Mouse (Mus musculus): Measurements from ENCODE around the gene Eif4g1. TPM values are rescaled to one million over a fixed set of nuclear protein-coding genes. Genes with fewer than 3 reads are reported as not detected.

Gene Eif4g1
- polyA plus RNA-seq, 1 experiment from 2014 or later: 137 TPM

- peaks cover 38% of the 10 kb centered on the region for H3K4me1 ChIP-seq
- no peak overlapping the region for H3K9ac ChIP-seq (replicated peaks)
- H3K9me3 ChIP-seq: no peaks in the 10 kb centered on the region
- ATAC-seq (replicated peaks): no peak
- H3K27me3 ChIP-seq: no peaks in the 10 kb centered on the region
- H3K36me3 ChIP-seq: peaks cover 31% of the 10 kb centered on the region
- H3K27ac ChIP-seq (replicated peaks): no peak overlapping the region
- WGBS: 78% methylated on average over 5 of the region's 5 CpGs
- H3K4me2 ChIP-seq (replicated peaks): no peak overlapping the region
- no peak overlapping the region for H3K4me3 ChIP-seq
Measured at GRCm38 (mm10) chr16:20699266-20699665, 31.2 kb downstream of the Eif4g1 start.

- WGBS: 43% methylated on average over 5 of the region's 5 CpGs
- H3K36me3 ChIP-seq: peaks cover 31% of the 10 kb centered on the region
- H3K9ac ChIP-seq (replicated peaks): no peak overlapping the region
- no peak overlapping the region for H3K4me3 ChIP-seq
- peaks cover 31% of the 10 kb centered on the region for H3K4me1 ChIP-seq
- ATAC-seq (replicated peaks): no peak
- H3K27me3 ChIP-seq: no peaks in the 10 kb centered on the region
- H3K4me2 ChIP-seq (replicated peaks): no peak overlapping the region
- H3K27ac ChIP-seq (replicated peaks): no peak overlapping the region
- H3K9me3 ChIP-seq: no peaks in the 10 kb centered on the region
Measured at GRCm38 (mm10) chr16:20700036-20700435, 31.9 kb downstream of the Eif4g1 start.

DNA sequence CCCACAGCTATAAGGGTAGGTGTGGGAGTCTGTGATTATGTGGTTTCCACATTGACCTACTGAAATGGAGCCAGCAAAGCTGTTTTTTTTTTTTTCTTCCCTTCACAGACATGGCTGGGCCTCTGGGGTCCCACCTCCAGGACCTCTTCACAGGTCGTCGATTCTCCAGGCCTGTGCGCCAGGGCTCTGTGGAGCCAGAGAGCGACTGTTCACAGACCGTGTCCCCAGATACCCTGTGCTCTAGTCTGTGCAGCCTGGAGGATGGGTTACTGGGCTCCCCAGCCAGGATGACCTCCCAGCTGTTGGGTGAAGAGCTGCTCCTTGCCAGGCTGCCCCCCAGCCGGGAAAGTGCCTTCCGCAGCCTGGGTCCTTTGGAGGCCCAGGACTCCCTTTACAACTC is 33.2 kb downstream of the Eif4g1 start:
- 48% methylated on average over 7 of the region's 7 CpGs for WGBS
- ATAC-seq (replicated peaks): 0 out of 2 replicates have a peak, but pooled peaks have one; percentile 15
- peaks cover 19% of the 10 kb centered on the region for H3K4me1 ChIP-seq
- no peak overlapping the region for H3K4me3 ChIP-seq
- no peak overlapping the region for H3K9ac ChIP-seq (replicated peaks)
- no peak overlapping the region for H3K4me2 ChIP-seq (replicated peaks)
- peaks cover 31% of the 10 kb centered on the region for H3K36me3 ChIP-seq
- peak overlapping the region; percentile 45; the same call in 1 of the 2 replicates for H3K27ac ChIP-seq (replicated peaks)
- no peaks in the 10 kb centered on the region for H3K27me3 ChIP-seq
- no peaks in the 10 kb centered on the region for H3K9me3 ChIP-seq

DNA sequence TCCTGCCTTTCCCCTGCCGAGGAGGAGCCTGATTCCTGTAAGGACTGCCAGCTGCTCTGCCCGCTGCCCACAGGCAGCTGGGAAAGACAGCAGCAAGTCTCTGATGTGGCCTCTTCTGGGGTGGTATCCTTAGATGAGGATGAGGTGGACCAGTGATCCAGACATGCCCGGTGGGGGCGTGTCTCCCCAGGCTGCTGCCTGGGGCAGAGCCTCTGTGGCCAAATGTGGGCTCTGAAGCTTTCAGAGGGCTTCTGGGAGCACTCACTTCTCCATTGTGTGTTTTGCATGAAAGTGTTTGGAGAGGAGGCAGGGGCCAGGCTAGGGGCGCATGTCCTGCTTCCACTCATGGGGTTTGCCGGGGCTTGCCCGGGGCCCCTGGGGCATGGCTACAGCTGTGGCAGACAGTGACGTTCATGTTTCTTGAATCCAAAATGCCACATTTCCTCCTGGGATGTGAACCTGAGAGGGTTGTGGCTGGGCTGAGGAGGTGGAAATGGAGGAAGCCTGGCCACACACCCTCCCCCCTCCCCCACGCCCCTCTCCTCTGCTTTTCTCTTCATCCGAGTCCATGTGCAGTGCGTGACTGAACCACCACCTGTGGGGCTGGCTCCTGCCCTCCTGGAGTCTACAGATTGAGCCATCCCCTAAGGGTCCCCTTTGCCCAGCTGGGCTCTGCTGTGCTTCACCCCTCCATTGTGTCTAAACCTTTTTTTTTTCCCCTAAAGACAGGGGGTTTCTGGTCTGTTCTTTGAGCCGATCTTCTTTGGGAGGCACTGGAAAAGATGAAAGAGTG is 33.8 kb downstream of the Eif4g1 start:
- H3K4me2 ChIP-seq (replicated peaks): no peak overlapping the region
- peak overlapping the region; percentile 45; the same call in 1 of the 2 replicates for H3K27ac ChIP-seq (replicated peaks)
- H3K4me3 ChIP-seq: no peak overlapping the region
- H3K4me1 ChIP-seq: peaks cover 17% of the 10 kb centered on the region
- peaks cover 33% of the 10 kb centered on the region for H3K36me3 ChIP-seq
- H3K9me3 ChIP-seq: no peaks in the 10 kb centered on the region
- H3K27me3 ChIP-seq: no peaks in the 10 kb centered on the region
- H3K9ac ChIP-seq (replicated peaks): peak overlapping the region; percentile 11; the same call in 1 of the 2 replicates
- 16% methylated on average over 12 of the region's 12 CpGs for WGBS
- peak; percentile 26; the same call in 1 of the 2 replicates for ATAC-seq (replicated peaks)

DNA sequence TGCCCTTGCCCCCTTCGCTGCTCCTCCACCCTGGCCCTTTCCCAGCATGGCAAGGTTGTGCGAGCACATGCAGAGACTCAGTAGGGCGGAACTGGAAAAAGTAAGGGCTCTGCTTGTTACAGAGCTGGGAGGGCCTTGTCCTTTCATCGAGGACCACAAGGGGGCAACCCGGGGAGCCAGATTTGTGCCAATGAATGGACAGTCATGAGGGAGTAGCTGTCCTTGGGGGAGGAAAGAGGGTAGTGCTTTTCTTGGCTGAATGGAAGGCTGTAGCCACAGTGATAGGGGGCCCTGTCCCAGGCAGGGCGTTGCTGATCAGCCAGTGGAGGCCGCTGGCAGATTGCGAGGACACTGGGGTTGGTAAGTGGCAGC is 34.4 kb downstream of the Eif4g1 start:
- no peaks in the 10 kb centered on the region for H3K27me3 ChIP-seq
- H3K4me1 ChIP-seq: peaks cover 17% of the 10 kb centered on the region
- H3K9me3 ChIP-seq: no peaks in the 10 kb centered on the region
- 5% methylated on average over 8 of the region's 8 CpGs for WGBS
- peak; percentile 30 for ATAC-seq (replicated peaks)
- H3K4me3 ChIP-seq: no peak overlapping the region
- peak overlapping the region; percentile 11; the same call in 1 of the 2 replicates for H3K9ac ChIP-seq (replicated peaks)
- no peak overlapping the region for H3K4me2 ChIP-seq (replicated peaks)
- H3K27ac ChIP-seq (replicated peaks): 0 out of 2 replicates have a peak overlapping the region, but pooled peaks have one; percentile 45
- peaks cover 36% of the 10 kb centered on the region for H3K36me3 ChIP-seq

- no peak overlapping the region for H3K27ac ChIP-seq (replicated peaks)
- WGBS: 94% methylated on average over 10 of the region's 10 CpGs
- H3K4me2 ChIP-seq (replicated peaks): no peak overlapping the region
- no peak overlapping the region for H3K4me3 ChIP-seq
- H3K36me3 ChIP-seq: peaks cover 39% of the 10 kb centered on the region
- H3K27me3 ChIP-seq: no peaks in the 10 kb centered on the region
- H3K9ac ChIP-seq (replicated peaks): no peak overlapping the region
- no peak for ATAC-seq (replicated peaks)
- peaks cover 17% of the 10 kb centered on the region for H3K4me1 ChIP-seq
- no peaks in the 10 kb centered on the region for H3K9me3 ChIP-seq
Measured at GRCm38 (mm10) chr16:20703071-20703470, 35.0 kb downstream of the Eif4g1 start.

DNA sequence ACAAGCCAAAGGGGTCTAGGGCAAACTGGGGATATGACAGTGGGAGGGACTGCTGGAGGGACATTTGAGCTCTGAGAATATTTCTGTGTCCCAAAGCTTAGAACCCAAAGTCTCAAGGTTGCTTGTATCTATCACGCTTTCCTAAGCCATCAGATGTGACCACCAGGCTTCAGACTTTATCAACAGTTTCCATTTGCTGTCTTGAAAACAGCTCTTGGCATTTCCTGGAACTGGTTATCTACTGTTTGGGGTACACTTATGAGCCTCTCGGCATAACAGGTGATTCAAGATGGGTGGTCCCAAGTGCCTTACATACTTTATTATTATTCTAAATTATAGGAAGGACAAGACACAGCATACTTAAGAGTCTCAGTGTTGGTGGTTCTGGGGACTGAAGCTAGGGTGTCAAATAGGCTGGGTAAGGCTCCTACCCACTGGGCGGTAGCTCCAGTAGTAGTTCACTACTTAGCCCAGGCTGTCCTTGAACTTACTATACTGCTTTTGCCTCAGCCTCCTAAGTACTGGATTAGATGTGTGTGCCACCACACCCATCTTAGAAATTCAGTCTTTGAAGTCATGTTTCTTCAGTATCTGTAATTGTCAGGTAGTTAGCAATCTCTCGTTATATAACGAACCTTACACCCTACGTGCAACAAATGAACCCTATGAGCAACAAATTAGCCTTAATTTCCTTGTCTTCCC is 35.7 kb downstream of the Eif4g1 start:
- Histone ChIP-seq H3K9me3 (no peaks in the 10 kb centered on the region), H3K4me3 (no peak overlapping the region), H3K27me3 (no peaks in the 10 kb centered on the region), H3K9ac (replicated peaks) (no peak overlapping the region), H3K4me2 (replicated peaks) (no peak overlapping the region), H3K27ac (replicated peaks) (no peak overlapping the region), H3K36me3 (peaks cover 36% of the 10 kb centered on the region), H3K4me1 (peaks cover 17% of the 10 kb centered on the region)
- no peak for ATAC-seq (replicated peaks)
- 84% methylated on average over 6 of the region's 6 CpGs for WGBS

DNA sequence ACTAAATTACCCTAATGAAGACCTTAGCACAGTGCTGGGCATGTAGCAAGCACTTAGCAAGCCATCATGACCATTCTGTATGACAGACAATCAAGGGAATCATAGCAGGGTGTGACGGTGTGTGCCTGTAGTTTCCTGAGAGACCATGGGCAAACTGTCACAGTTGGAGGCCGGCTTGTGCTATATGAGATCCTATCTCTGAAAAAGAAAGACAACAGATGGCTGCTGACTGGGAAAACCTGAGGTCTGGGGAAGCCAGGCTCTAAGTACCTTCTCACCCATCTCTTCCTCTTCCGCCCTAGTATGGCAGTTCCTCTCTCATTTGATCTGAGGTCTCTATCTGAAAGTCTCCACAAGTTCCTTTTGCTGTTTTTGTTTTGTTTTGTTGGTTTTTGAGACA is 37.7 kb downstream of the Eif4g1 start:
- WGBS: 81% methylated on average over 3 of the region's 3 CpGs
- H3K27ac ChIP-seq (replicated peaks): no peak overlapping the region
- no peak overlapping the region for H3K9ac ChIP-seq (replicated peaks)
- H3K4me2 ChIP-seq (replicated peaks): no peak overlapping the region
- H3K27me3 ChIP-seq: no peaks in the 10 kb centered on the region
- H3K36me3 ChIP-seq: peaks cover 26% of the 10 kb centered on the region
- no peaks in the 10 kb centered on the region for H3K9me3 ChIP-seq
- H3K4me1 ChIP-seq: peaks cover 17% of the 10 kb centered on the region
- ATAC-seq (replicated peaks): no peak
- no peak overlapping the region for H3K4me3 ChIP-seq

DNA sequence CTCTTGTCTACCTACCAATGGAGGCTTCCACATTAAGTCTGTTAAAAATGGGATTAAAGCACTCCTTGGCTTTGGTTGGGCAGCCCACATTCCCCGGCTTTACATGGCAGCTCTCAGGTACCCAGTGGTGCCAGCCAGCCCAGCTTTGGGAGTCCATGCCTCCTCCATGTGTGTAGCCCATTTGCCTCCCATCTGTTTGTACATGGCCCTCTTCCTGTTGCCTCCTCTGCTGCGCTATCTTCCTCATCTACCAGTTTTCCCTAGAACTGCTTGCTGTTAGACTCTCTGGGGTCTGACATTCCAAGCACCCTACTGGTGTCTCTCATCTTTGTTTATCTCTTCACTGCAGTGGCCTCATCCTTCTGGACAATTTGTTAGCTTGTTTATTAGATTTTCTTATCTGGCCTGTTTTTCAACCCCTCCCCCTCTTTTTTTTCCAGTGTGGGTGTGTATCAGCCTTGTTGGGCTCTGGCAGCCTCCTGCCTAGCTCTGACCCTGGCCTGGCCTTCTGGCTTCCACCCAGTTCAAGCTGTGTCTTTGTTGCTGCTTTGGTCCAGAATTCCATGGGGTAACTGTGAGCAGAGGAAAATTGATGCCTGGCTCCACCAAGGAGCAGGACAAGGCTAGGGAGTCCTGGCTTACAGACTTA is 38.4 kb downstream of the Eif4g1 start:
- H3K4me3 ChIP-seq: no peak overlapping the region
- WGBS: 87% methylated on average over 2 of the region's 2 CpGs
- H3K9me3 ChIP-seq: no peaks in the 10 kb centered on the region
- no peak overlapping the region for H3K27ac ChIP-seq (replicated peaks)
- H3K4me2 ChIP-seq (replicated peaks): no peak overlapping the region
- H3K4me1 ChIP-seq: peaks cover 15% of the 10 kb centered on the region
- H3K9ac ChIP-seq (replicated peaks): no peak overlapping the region
- H3K27me3 ChIP-seq: no peaks in the 10 kb centered on the region
- peaks cover 31% of the 10 kb centered on the region for H3K36me3 ChIP-seq
- no peak for ATAC-seq (replicated peaks)

GRCm38 (mm10) chr16:20708220-20708938 is 40.3 kb downstream of the Eif4g1 start:
- 0 out of 2 replicates have a peak, but pooled peaks cover 3% of the 10 kb centered on the region for H3K4me1 ChIP-seq
- no peaks in the 10 kb centered on the region for H3K9me3 ChIP-seq
- WGBS: 93% methylated on average over 21 of the region's 21 CpGs
- no peak for ATAC-seq (replicated peaks)
- no peak overlapping the region for H3K27ac ChIP-seq (replicated peaks)
- H3K4me2 ChIP-seq (replicated peaks): no peak overlapping the region
- no peak overlapping the region for H3K9ac ChIP-seq (replicated peaks)
- H3K27me3 ChIP-seq: no peaks in the 10 kb centered on the region
- no peak overlapping the region for H3K4me3 ChIP-seq
- H3K36me3 ChIP-seq: peaks cover 26% of the 10 kb centered on the region

GRCm38 (mm10) chr16:20708939-20709734 is 41.0 kb downstream of the Eif4g1 start:
- peak; percentile 80 for ATAC-seq (replicated peaks)
- H3K4me2 ChIP-seq (replicated peaks): no peak overlapping the region
- no peak overlapping the region for H3K27ac ChIP-seq (replicated peaks)
- H3K4me1 ChIP-seq: peaks cover 3% of the 10 kb centered on the region; the same call in 1 of the 2 replicates
- no peak overlapping the region for H3K4me3 ChIP-seq
- no peaks in the 10 kb centered on the region for H3K9me3 ChIP-seq
- 73% methylated on average over 19 of the region's 19 CpGs for WGBS
- H3K27me3 ChIP-seq: no peaks in the 10 kb centered on the region
- H3K36me3 ChIP-seq: peaks cover 21% of the 10 kb centered on the region
- no peak overlapping the region for H3K9ac ChIP-seq (replicated peaks)

All from forebrain, embryonic 15.5 days (tissue).